Mouse (Mus musculus): ENCODE results near the gene Dnmt3l. TPM values are rescaled to one million over a fixed set of nuclear protein-coding genes. Genes with fewer than 3 reads are reported as not detected.
"Not testable (repeated sequence)": the region's sequence is repeated elsewhere in the genome, so short reads cannot be mapped to it uniquely, and the experiment has no call there.

Dnmt3l gene
- polyA plus RNA-seq, 1 experiment from 2014 or later: not detected

DNA sequence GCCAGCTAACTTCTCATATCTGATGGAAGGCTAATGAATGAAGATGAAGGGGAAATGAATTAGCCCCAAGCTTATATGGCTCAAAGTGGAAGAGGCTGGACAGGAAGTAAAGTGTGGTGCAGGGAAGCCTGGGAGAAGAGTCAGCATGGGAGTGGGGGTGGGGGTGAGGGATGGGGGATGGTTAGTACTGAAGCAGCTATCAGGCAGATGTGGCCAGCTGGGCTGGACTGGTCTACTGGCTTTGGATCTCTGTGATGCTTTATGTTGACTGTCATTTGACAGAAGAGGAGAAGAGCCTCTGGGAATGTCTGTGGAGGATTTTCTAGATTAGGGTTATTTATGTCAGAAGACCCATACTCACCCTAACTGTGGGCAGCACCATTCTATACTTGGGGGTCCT is 53.5 kb downstream of the Dnmt3l start:
- peaks cover 5% of the 10 kb centered on the region; the same call in 1 of the 2 replicates for H3K4me1 ChIP-seq
- H3K9me3 ChIP-seq: no peaks in the 10 kb centered on the region
- peaks cover 13% of the 10 kb centered on the region; the same call in 1 of the 2 replicates for H3K27me3 ChIP-seq (ENCODE audit: insufficient read depth, poor library complexity, severe bottlenecking)
- H3K36me3 ChIP-seq: no peaks in the 10 kb centered on the region
- H3K27ac ChIP-seq: no peak overlapping the region
- no peak for DNase-seq (ENCODE audit: low spot score)
- no peak overlapping the region for H3K4me3 ChIP-seq

DNA sequence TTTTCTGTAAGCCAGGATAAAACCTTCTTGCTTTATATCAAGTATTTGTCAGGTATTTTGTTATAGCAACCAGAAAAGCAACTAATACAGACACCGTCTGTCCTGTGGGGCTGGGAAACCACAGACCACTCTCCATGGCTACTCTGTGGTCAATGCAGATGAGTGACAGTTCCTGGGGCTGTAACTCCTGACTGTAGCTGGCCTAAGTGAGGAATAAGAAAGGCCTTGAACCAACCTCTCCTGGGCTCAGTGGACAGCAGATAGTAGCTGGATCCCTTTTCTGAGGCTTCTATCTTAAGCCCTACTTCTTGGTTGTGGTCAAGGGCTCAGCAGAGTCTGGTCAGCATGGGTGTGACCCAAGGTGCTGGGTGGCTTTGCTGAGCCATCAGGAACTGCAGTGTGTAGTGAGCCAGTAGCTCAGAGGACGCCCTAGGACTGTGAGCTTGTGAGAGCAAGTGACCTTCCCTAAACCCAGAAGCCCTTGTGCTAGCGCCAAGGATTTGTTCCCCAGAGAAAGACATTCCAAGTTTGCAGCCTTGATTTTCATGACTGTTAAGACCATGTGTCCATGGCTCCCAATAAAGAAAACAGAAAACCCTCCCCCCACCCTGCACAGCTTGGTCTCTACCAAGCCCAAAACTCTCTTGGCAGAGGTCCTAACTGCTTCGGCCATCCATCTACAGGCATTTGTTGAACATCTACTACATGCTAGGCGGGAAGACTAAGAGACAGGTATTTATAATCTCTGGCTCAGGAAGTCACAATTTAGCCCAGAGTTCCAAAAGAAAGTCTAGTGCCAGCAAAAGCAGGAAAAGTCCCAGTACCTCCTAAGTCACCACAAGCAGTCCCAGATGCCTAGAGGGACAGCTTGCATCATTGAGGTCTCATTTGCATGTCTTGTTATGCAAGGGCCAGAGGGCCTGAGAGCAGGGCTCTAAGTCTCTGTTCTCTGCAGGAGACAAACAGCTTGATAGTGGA is 54.5 kb downstream of the Dnmt3l start:
- Histone ChIP-seq H3K4me1 (peaks cover 6% of the 10 kb centered on the region), H3K9me3 (no peaks in the 10 kb centered on the region), H3K27me3 (ENCODE audit: insufficient read depth, poor library complexity, severe bottlenecking) (peaks cover 11% of the 10 kb centered on the region; the same call in 1 of the 2 replicates), H3K27ac (no peak overlapping the region), H3K36me3 (no peaks in the 10 kb centered on the region), H3K4me3 (no peak overlapping the region)
- DNase-seq (ENCODE audit: low spot score): no peak
- 81% methylated on average over 5 of the region's 5 CpGs for WGBS

DNA sequence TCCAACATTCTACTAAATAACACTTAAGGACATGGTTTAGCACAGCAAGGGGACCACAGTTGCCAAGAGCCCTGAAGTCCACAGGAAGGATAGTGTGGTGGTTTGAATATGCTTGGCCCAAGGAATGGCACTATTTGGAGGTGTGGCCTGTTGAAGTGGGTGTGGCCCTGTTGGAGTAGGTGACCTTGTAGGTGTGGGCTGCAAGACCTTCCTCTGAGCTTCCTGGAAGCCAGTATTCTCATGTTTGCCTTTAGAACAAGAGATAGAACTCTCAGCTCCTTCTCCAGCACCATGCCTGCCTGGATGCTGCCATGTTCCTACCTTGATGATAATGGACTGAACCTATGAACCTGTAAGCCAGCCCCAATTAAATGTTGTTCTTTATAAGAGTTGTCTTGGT is 58.1 kb downstream of the Dnmt3l start:
- H3K27me3 ChIP-seq (ENCODE audit: insufficient read depth, poor library complexity, severe bottlenecking); H3K4me3 ChIP-seq; H3K27ac ChIP-seq; H3K36me3 ChIP-seq; H3K9me3 ChIP-seq: not testable (repeated sequence)
- H3K4me1 ChIP-seq: peaks cover 15% of the 10 kb centered on the region
- peak; percentile 61 for DNase-seq (ENCODE audit: low spot score)

DNA sequence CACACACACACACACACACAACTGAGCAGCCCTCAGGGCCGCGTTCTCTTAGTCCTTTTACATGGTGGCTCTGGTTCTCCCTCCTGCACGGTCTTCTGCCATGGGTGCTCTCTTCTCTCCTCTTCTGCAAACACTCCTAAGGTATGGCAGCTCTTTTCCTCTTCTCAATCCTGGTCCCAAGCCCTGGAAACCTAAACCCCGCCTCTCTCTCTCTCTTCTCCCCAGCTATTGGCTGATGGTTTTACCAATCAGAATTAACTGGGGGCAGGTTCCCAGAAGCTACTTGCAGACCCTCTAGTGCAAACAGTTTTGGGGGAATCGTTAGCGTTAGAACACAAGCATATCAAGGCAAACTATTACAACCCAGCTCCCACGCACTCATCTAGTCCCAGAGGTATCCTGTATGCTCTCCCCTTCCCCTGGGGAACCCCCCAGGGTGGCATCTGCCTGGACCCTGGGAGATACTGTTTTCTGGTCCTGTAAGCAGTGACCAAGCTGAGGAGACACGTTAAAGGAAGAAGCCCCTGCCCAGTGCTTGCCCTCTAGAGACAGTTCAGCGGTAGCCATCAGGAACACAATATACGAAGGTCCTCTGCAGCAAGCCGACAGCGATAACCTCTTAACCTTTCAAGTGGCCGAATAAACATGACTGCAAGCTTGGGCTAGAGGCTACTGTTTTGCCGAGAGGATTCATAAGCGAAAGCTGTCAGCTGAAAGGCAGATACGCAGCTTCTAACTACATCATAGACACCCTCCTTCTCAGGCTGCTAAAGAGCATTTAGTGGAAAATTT is 59.4 kb downstream of the Dnmt3l start:
- WGBS: 13% methylated on average over 16 of the region's 16 CpGs
- Histone ChIP-seq H3K9me3 (no peaks in the 10 kb centered on the region), H3K4me1 (peaks cover 15% of the 10 kb centered on the region), H3K27me3 (ENCODE audit: insufficient read depth, poor library complexity, severe bottlenecking) (no peaks in the 10 kb centered on the region; the same call in 1 of the 2 replicates), H3K27ac (peak overlapping the region; percentile 42; the same call in 1 of the 2 replicates), H3K36me3 (no peaks in the 10 kb centered on the region), H3K4me3 (peak overlapping the region; percentile 52)
- peak; percentile 71 for DNase-seq (ENCODE audit: low spot score)

DNA sequence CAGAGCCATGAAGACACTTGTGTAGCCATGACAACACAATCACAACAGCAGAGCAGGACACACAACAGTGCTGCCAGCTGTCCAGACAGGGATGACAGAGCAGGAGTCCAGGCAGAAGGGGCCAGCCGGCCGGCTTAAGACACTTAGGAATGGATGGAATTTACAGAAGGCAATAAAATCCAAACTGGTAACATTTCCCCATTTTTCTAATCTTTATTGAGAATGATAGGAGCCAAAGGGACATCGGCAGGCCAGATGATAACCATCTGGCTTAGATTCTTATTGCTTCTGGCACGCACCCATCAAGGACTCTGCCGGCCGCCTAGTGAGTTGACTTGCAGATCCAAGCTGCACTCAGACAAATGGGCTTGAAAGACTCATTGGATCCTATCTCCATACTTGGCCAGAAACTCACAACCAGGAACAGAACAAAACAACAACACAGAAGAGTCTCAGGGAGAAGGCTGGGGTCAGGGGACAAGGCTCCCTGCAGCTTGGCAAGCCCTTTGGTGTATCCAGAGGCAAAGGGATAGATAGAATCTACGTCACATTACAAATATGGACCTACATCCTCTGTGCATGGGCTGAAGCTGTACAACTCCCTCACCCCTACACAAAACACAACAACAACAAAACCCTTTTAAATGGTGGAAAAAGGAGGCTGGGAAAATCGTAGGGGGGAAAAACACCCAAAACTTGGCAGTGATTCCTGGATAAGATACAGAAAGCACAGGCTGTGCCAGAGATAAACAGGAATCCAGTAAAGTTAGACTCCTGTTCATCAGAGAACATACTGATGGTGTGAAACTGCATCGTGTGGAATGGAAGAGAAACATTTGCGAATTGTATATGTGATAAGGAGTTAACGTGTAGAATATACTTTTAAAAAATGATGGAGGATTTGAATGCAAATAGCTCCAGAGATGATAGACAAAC is 63.1 kb downstream of the Dnmt3l start:
- Histone ChIP-seq H3K4me1 (peaks cover 15% of the 10 kb centered on the region), H3K9me3 (no peaks in the 10 kb centered on the region), H3K36me3 (no peaks in the 10 kb centered on the region), H3K27me3 (ENCODE audit: insufficient read depth, poor library complexity, severe bottlenecking) (no peaks in the 10 kb centered on the region), H3K4me3 (no peak overlapping the region), H3K27ac (no peak overlapping the region)
- WGBS: 75% methylated on average over 11 of the region's 11 CpGs
- DNase-seq (ENCODE audit: low spot score): no peak

DNA sequence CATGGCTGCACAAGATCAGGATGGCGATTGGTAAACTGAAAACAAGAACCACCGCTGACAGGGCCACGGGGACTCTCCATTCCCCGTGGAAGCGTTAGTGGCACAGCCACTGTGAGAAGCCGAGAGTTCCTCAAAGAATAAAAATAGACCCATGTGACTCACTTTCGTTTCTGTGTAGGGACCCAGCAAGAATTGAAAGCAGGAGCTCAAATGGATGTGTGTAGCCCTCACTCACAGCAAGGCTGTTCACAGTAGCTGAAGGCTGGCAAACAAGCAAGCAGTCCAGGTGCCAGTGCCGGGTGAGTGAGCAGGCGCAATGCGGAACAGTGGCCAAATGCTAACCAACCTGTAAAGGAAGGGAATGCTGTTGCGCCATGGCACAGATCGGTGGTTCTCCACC is 63.8 kb downstream of the Dnmt3l start:
- H3K4me1 ChIP-seq: peaks cover 15% of the 10 kb centered on the region
- H3K27ac ChIP-seq: no peak overlapping the region
- H3K4me3 ChIP-seq: no peak overlapping the region
- no peaks in the 10 kb centered on the region for H3K9me3 ChIP-seq
- DNase-seq (ENCODE audit: low spot score): peak; percentile 62
- no peaks in the 10 kb centered on the region for H3K27me3 ChIP-seq (ENCODE audit: insufficient read depth, poor library complexity, severe bottlenecking)
- H3K36me3 ChIP-seq: no peaks in the 10 kb centered on the region
- 84% methylated on average over 12 of the region's 12 CpGs for WGBS

Other genes with a start within 250 kb of the Dnmt3l start
- not detected in 2 replicates for gene Gm9639, start 246.9 kb upstream of the Dnmt3l start, polyA plus RNA-seq (2016; fragmentation: Nextera tagmentation; extraction: Ambion mirVana)
- gene Gm19668, start 242.8 kb upstream of the Dnmt3l start, polyA plus RNA-seq (2016; fragmentation: Nextera tagmentation; extraction: Ambion mirVana): not detected in 2 replicates
- not detected in 2 replicates for gene Gm9507, start 230.1 kb upstream of the Dnmt3l start, polyA plus RNA-seq (2016; fragmentation: Nextera tagmentation; extraction: Ambion mirVana)
- not detected in 2 replicates for gene Gm2696, start 227.3 kb upstream of the Dnmt3l start, polyA plus RNA-seq (2016; fragmentation: Nextera tagmentation; extraction: Ambion mirVana)
- gene Krtap10-4, start 214.9 kb upstream of the Dnmt3l start, polyA plus RNA-seq (2016; fragmentation: Nextera tagmentation; extraction: Ambion mirVana): not detected in 2 replicates
- gene Krtap10-10, start 206.0 kb upstream of the Dnmt3l start, polyA plus RNA-seq (2016; fragmentation: Nextera tagmentation; extraction: Ambion mirVana): not detected in 2 replicates
- gene Gm36176, start 195.1 kb upstream of the Dnmt3l start, polyA plus RNA-seq (2016; fragmentation: Nextera tagmentation; extraction: Ambion mirVana): not detected in 2 replicates
- not detected in 2 replicates for gene Gm10318, start 189.1 kb upstream of the Dnmt3l start, polyA plus RNA-seq (2016; fragmentation: Nextera tagmentation; extraction: Ambion mirVana)
- gene Gm3285, start 180.0 kb upstream of the Dnmt3l start, polyA plus RNA-seq (2016; fragmentation: Nextera tagmentation; extraction: Ambion mirVana): not detected in 2 replicates
- 2.7 and 4.9 TPM in 2 replicates for gene Lrrc3, start 139.4 kb upstream of the Dnmt3l start, polyA plus RNA-seq (2016; fragmentation: Nextera tagmentation; extraction: Ambion mirVana)
- 0.43 TPM in 2 replicates for gene Trpm2, start 71.4 kb upstream of the Dnmt3l start, polyA plus RNA-seq (2016; fragmentation: Nextera tagmentation; extraction: Ambion mirVana)
- gene 1810043G02Rik, start 63.4 kb upstream of the Dnmt3l start, polyA plus RNA-seq (2016; fragmentation: Nextera tagmentation; extraction: Ambion mirVana): 16.9 and 23.1 TPM in 2 replicates
- gene Pfkl, start 31.9 kb upstream of the Dnmt3l start, polyA plus RNA-seq (2016; fragmentation: Nextera tagmentation; extraction: Ambion mirVana): 264 and 274 TPM in 2 replicates
- 0.18 and 0.45 TPM in 2 replicates for gene Aire, start 1.7 kb downstream of the Dnmt3l start, polyA plus RNA-seq (2016; fragmentation: Nextera tagmentation; extraction: Ambion mirVana)
- gene Icosl, start 27.4 kb downstream of the Dnmt3l start, polyA plus RNA-seq (2016; fragmentation: Nextera tagmentation; extraction: Ambion mirVana): 1.4 and 2.1 TPM in 2 replicates
- 32.8 and 34.9 TPM in 2 replicates for gene D10Jhu81e, start 127.8 kb downstream of the Dnmt3l start, polyA plus RNA-seq (2016; fragmentation: Nextera tagmentation; extraction: Ambion mirVana)
- 18.0 and 23.1 TPM in 2 replicates for gene Pwp2, start 143.2 kb downstream of the Dnmt3l start, polyA plus RNA-seq (2016; fragmentation: Nextera tagmentation; extraction: Ambion mirVana)
- 11.1 and 13.5 TPM in 2 replicates for gene Trappc10, start 202.7 kb downstream of the Dnmt3l start, polyA plus RNA-seq (2016; fragmentation: Nextera tagmentation; extraction: Ambion mirVana)